Mouse (Mus musculus) right cerebral cortex, postnatal 4 days (tissue): ENCODE data around the gene Sco1.

Experiments
- DNase-seq: peaks from one replicate; pipeline ENCODE4 v3.0.0-alpha.2; 2022

The Sco1 gene

GRCm38 (mm10) chr11:67044959-67045358 is 7.5 kb upstream of the Sco1 start:
- DNase-seq, result no peak

GRCm38 (mm10) chr11:67047199-67047598 is 5.3 kb upstream of the Sco1 start:
- no peak for DNase-seq

GRCm38 (mm10) chr11:67048496-67048895 is 4.0 kb upstream of the Sco1 start:
- DNase-seq, result no peak

- DNase-seq, result no peak
Observed at GRCm38 (mm10) chr11:67049256-67049655, 3.2 kb upstream of the Sco1 start.

- no peak for DNase-seq
Observed at GRCm38 (mm10) chr11:67051676-67052320, 672 bp upstream of the Sco1 start.

- no peak for DNase-seq
Observed at GRCm38 (mm10) chr11:67054754-67055365, 2.4 kb downstream of the Sco1 start.

- DNase-seq, result no peak
Observed at GRCm38 (mm10) chr11:67061311-67061710, 8.8 kb downstream of the Sco1 start.

GRCm38 (mm10) chr11:67062726-67063125 is 10.3 kb downstream of the Sco1 start:
- DNase-seq, result no peak

GRCm38 (mm10) chr11:67067741-67068140 is 15.3 kb downstream of the Sco1 start:
- no peak for DNase-seq

GRCm38 (mm10) chr11:67072615-67073130 is 20.2 kb downstream of the Sco1 start:
- no peak for DNase-seq

GRCm38 (mm10) chr11:67075036-67075435 is 22.6 kb downstream of the Sco1 start:
- no peak for DNase-seq

GRCm38 (mm10) chr11:67076781-67077180 is 24.3 kb downstream of the Sco1 start:
- DNase-seq, result no peak

- no peak for DNase-seq
Observed at GRCm38 (mm10) chr11:67077435-67077834, 25.0 kb downstream of the Sco1 start.

GRCm38 (mm10) chr11:67078000-67078399 is 25.5 kb downstream of the Sco1 start, which contains the start of gene Myh3:
TSS of gene Myh3 (plus strand) at chr11:67078300.
- DNase-seq, result no peak

- no peak for DNase-seq
Observed at GRCm38 (mm10) chr11:67078888-67079287, 26.4 kb downstream of the Sco1 start.

GRCm38 (mm10) chr11:67079740-67080139 is 27.3 kb downstream of the Sco1 start:
- no peak for DNase-seq

GRCm38 (mm10) chr11:67080168-67080567 is 27.7 kb downstream of the Sco1 start:
- peak; percentile 51 for DNase-seq

- no peak for DNase-seq
Observed at GRCm38 (mm10) chr11:67081125-67081649, 28.7 kb downstream of the Sco1 start.

- DNase-seq, result no peak
Observed at GRCm38 (mm10) chr11:67082188-67082587, 29.7 kb downstream of the Sco1 start.

GRCm38 (mm10) chr11:67082793-67083192 is 30.3 kb downstream of the Sco1 start:
- DNase-seq, result no peak

- no peak for DNase-seq
Observed at GRCm38 (mm10) chr11:67083239-67083638, 30.8 kb downstream of the Sco1 start.

GRCm38 (mm10) chr11:67083712-67084340 is 31.4 kb downstream of the Sco1 start:
- DNase-seq, result no peak

- peak; percentile 70 for DNase-seq
Observed at GRCm38 (mm10) chr11:67085489-67085888, 33.0 kb downstream of the Sco1 start.
